Mouse (Mus musculus) embryo, embryonic 11.5 days (tissue): ENCODE measurements at regions not wholly inside any gene's neighbourhood (a gene's known extent, or its start where the extent isn't known, plus 50 kb on each side); places are given as distances from the start of the nearest gene placed in this dataset.

ENCODE experiments used
- DNase-seq: peaks from one replicate; pipeline ENCODE4 v3.0.0-alpha.2; 2012; ENCODE audit warnings: low read depth, low spot score

- no peak for DNase-seq
Observed at GRCm38 (mm10) chr17:62417584-62417983, 463.5 kb downstream of the Efna5 start.

- DNase-seq = no peak
Observed at GRCm38 (mm10) chr17:62415152-62415551, 466.0 kb downstream of the Efna5 start.

GRCm38 (mm10) chr17:62412666-62413180, 468.4 kb downstream of the Efna5 start:
- DNase-seq = no peak

- no peak for DNase-seq
Observed at GRCm38 (mm10) chr17:62403739-62404138, 477.4 kb downstream of the Efna5 start.

GRCm38 (mm10) chr17:62393355-62394006, 487.6 kb downstream of the Efna5 start:
- DNase-seq = no peak

- no peak for DNase-seq
Observed at GRCm38 (mm10) chr17:62384053-62384452, 497.1 kb downstream of the Efna5 start.

- no peak for DNase-seq
Observed at GRCm38 (mm10) chr17:62378868-62379417, 502.2 kb downstream of the Efna5 start.

- no peak for DNase-seq
Observed at GRCm38 (mm10) chr17:62369100-62369499, 512.0 kb downstream of the Efna5 start.

GRCm38 (mm10) chr17:62367937-62368336, 513.2 kb downstream of the Efna5 start:
- DNase-seq = no peak

- no peak for DNase-seq
Observed at GRCm38 (mm10) chr17:62358323-62358722, 522.8 kb downstream of the Efna5 start.

- no peak for DNase-seq
Observed at GRCm38 (mm10) chr17:62337890-62338557, 543.1 kb downstream of the Efna5 start.

GRCm38 (mm10) chr17:62330226-62330625, 550.9 kb downstream of the Efna5 start:
- no peak for DNase-seq

GRCm38 (mm10) chr17:62326844-62327243, 554.3 kb downstream of the Efna5 start:
- DNase-seq = no peak

- no peak for DNase-seq
Observed at GRCm38 (mm10) chr17:62319033-62319432, 562.1 kb downstream of the Efna5 start.

GRCm38 (mm10) chr17:62310059-62310458, 571.1 kb downstream of the Efna5 start:
- no peak for DNase-seq

GRCm38 (mm10) chr17:62307111-62307510, 574.0 kb downstream of the Efna5 start:
- DNase-seq = no peak

- no peak for DNase-seq
Observed at GRCm38 (mm10) chr17:62306524-62306923, 574.6 kb downstream of the Efna5 start.

- DNase-seq = no peak
Observed at GRCm38 (mm10) chr17:62305140-62305539, 576.0 kb downstream of the Efna5 start.

- DNase-seq = no peak
Observed at GRCm38 (mm10) chr17:62304073-62304472, 577.0 kb downstream of the Efna5 start.

- no peak for DNase-seq
Observed at GRCm38 (mm10) chr17:62299875-62300274, 581.2 kb downstream of the Efna5 start.

- DNase-seq = no peak
Observed at GRCm38 (mm10) chr17:62297393-62298060, 583.6 kb downstream of the Efna5 start.

GRCm38 (mm10) chr17:62295412-62295811, 585.7 kb downstream of the Efna5 start:
- DNase-seq = no peak
